Mouse (Mus musculus) hindbrain, postnatal 0 days (tissue): ENCODE data around the gene Meis1. TPM values are rescaled to one million over a fixed set of nuclear protein-coding genes. Genes with fewer than 3 reads are reported as not detected.

Source experiments
- ATAC-seq: fragments of 200-750 bp; cut with Nextera tagmentation; 2 replicates; pipeline ENCODE4 v1.8.0; 2017; ENCODE audit warnings: mild to moderate bottlenecking, moderate TSS enrichment, moderate library complexity
- DNase-seq: peaks from one replicate; pipeline ENCODE4 v3.0.0-alpha.2; 2015; ENCODE audit warnings: low spot score
- H3K27ac ChIP-seq: fragments of 300-500 bp; sonication (generic); 2 replicates; pipeline ENCODE4 v1.5.1; 2014; ENCODE audit warnings: mild to moderate bottlenecking
- H3K27me3 ChIP-seq: fragments of 300-500 bp; sonication (generic); 2 replicates; pipeline ENCODE4 v1.6.1; 2014; ENCODE audit warnings: low read length, mixed read lengths; ENCODE audit not compliant: insufficient read depth
- H3K36me3 ChIP-seq: fragments of 300-500 bp; sonication (generic); 2 replicates; pipeline ENCODE4 v1.6.1; 2014; ENCODE audit warnings: low read length, mixed read lengths; ENCODE audit not compliant: insufficient read depth
- H3K4me1 ChIP-seq: fragments of 300-500 bp; sonication (generic); 2 replicates; pipeline ENCODE4 v1.6.1; 2014; ENCODE audit warnings: antibody characterized with exemption, low read length, mixed read lengths; ENCODE audit not compliant: insufficient read depth
- H3K4me2 ChIP-seq: fragments of 300-500 bp; sonication (generic); 2 replicates; pipeline ENCODE4 v1.6.1; 2014; ENCODE audit warnings: low read depth, mild to moderate bottlenecking, low read length, moderate library complexity, mixed read lengths
- H3K4me3 ChIP-seq: fragments of 300-500 bp; sonication (generic); 2 replicates; pipeline ENCODE4 v1.5.1; 2014; ENCODE audit warnings: low read length
- H3K9ac ChIP-seq: fragments of 300-500 bp; sonication (generic); replicated peaks from 2 replicates; pipeline ENCODE4 v1.6.1; 2014; ENCODE audit warnings: mild to moderate bottlenecking, low read length, moderate library complexity, mixed read lengths
- H3K9me3 ChIP-seq: fragments of 300-500 bp; sonication (generic); 2 replicates; pipeline ENCODE4 v1.6.1; 2016; ENCODE audit warnings: low read length, mixed read lengths
- CTCF ChIP-seq: IDR thresholded peaks from 2 replicates; pipeline ENCODE4 v1.5.1; 2016; ENCODE audit warnings: antibody characterized with exemption, control low read depth, low read depth
- WGBS: fragments of 180-500 bp; shearing (Covaris S2); extraction: QIAGEN DNeasy Blood & Tissue Kit; methylation state at CpG from one replicate; pipeline ENCODE4 v1.1.7; 2014; 5-methylcytosine and 5-hydroxymethylcytosine counted together
- polyA plus RNA-seq: library from polyadenylated mRNA; unstranded; fragments of >200 nt; fragmentation: Nextera tagmentation; extraction: Ambion mirVana; gene quantifications from 2 replicates; pipeline ENCODE4 v1.2.1, GENCODE M21; 2015
- total RNA-seq: library from RNA; depleted of rRNA; stranded (reverse); fragments of >200 nt; gene quantifications from 2 replicates; pipeline ENCODE4 v1.2.3, GENCODE M21; 2014

Meis1 gene
- total and polyA plus RNA-seq, 2 experiments from 2014 or later = 99.4 to 112 TPM

GRCm38 (mm10) chr11:18878748-18879455 lies 139.9 kb downstream of the Meis1 start:
- H3K9ac ChIP-seq = peak overlapping the region; percentile 50; the same call in 1 of the 2 replicates
- WGBS = 3% methylated on average over 13 of the region's 13 CpGs
- peaks cover 9% of the 10 kb centered on the region for H3K4me1 ChIP-seq
- peak overlapping the region; percentile 82 for H3K4me2 ChIP-seq
- DNase-seq = peak; percentile 52
- H3K4me3 ChIP-seq = peak overlapping the region; percentile 41; the same call in 1 of the 2 replicates
- H3K9me3 ChIP-seq = no peaks in the 10 kb centered on the region
- ATAC-seq = no peak
- no peak for TF ChIP-seq CTCF
- H3K36me3 ChIP-seq = no peaks in the 10 kb centered on the region; the same call in 1 of the 2 replicates
- peak overlapping the region; percentile 87 for H3K27ac ChIP-seq
- no peaks in the 10 kb centered on the region for H3K27me3 ChIP-seq

- Histone ChIP-seq H3K9ac (peak overlapping the region; percentile 50), H3K4me1 (peaks cover 9% of the 10 kb centered on the region), H3K4me2 (peak overlapping the region; percentile 82), H3K27me3 (no peaks in the 10 kb centered on the region), H3K4me3 (peak overlapping the region; percentile 41), H3K36me3 (no peaks in the 10 kb centered on the region; the same call in 1 of the 2 replicates), H3K27ac (peak overlapping the region; percentile 87), H3K9me3 (no peaks in the 10 kb centered on the region)
- DNase-seq = peak; percentile 88
- 0 out of 2 replicates have a peak, but pooled peaks have one; percentile 17 for TF ChIP-seq CTCF
- peak; percentile 55 for ATAC-seq
- under 1% methylated on average over 18 of the region's 18 CpGs for WGBS
Observed at GRCm38 (mm10) chr11:18878016-18878415, 140.8 kb downstream of the Meis1 start.

- Histone ChIP-seq H3K27me3 (no peaks in the 10 kb centered on the region), H3K36me3 (no peaks in the 10 kb centered on the region; the same call in 1 of the 2 replicates), H3K9me3 (no peaks in the 10 kb centered on the region), H3K9ac (peak overlapping the region; percentile 50), H3K4me2 (peak overlapping the region; percentile 82), H3K27ac (peak overlapping the region; percentile 87), H3K4me3 (peak overlapping the region; percentile 41), H3K4me1 (peaks cover 9% of the 10 kb centered on the region)
- peak; percentile 56 for TF ChIP-seq CTCF
- under 1% methylated on average over 23 of the region's 27 CpGs for WGBS
- DNase-seq (peak; percentile 92), ATAC-seq (peak; percentile 89)
Observed at GRCm38 (mm10) chr11:18877626-18878011, 141.2 kb downstream of the Meis1 start.

GRCm38 (mm10) chr11:18876886-18877625 lies 141.7 kb downstream of the Meis1 start:
- no peak for TF ChIP-seq CTCF
- H3K9me3 ChIP-seq = no peaks in the 10 kb centered on the region
- H3K4me3 ChIP-seq = peak overlapping the region; percentile 41
- DNase-seq (peak; percentile 66), ATAC-seq (peak; percentile 33)
- peak overlapping the region; percentile 82 for H3K4me2 ChIP-seq
- H3K36me3 ChIP-seq = no peaks in the 10 kb centered on the region; the same call in 1 of the 2 replicates
- peaks cover 9% of the 10 kb centered on the region for H3K4me1 ChIP-seq
- H3K9ac ChIP-seq = peak overlapping the region; percentile 64
- H3K27ac ChIP-seq = peak overlapping the region; percentile 87
- WGBS = 2% methylated on average over 40 of the region's 40 CpGs
- no peaks in the 10 kb centered on the region for H3K27me3 ChIP-seq

- H3K4me1 ChIP-seq = peaks cover 9% of the 10 kb centered on the region
- no peak for TF ChIP-seq CTCF
- H3K27me3 ChIP-seq = no peaks in the 10 kb centered on the region
- no peaks in the 10 kb centered on the region; the same call in 1 of the 2 replicates for H3K36me3 ChIP-seq
- H3K9me3 ChIP-seq = no peaks in the 10 kb centered on the region
- ATAC-seq (no peak), DNase-seq (no peak)
- H3K27ac ChIP-seq = peak overlapping the region; percentile 87
- H3K4me3 ChIP-seq = peak overlapping the region; percentile 41
- H3K9ac ChIP-seq = peak overlapping the region; percentile 64
- H3K4me2 ChIP-seq = peak overlapping the region; percentile 82
- 7% methylated on average over 27 of the region's 27 CpGs for WGBS
Observed at GRCm38 (mm10) chr11:18875911-18876885, 142.6 kb downstream of the Meis1 start.
